Mouse (Mus musculus): ENCODE measurements around the gene Zfp385c. TPM values are rescaled to one million over a fixed set of nuclear protein-coding genes. Genes with fewer than 3 reads are reported as not detected.
"Not testable (repeated sequence)": the region's sequence is repeated elsewhere in the genome, so short reads cannot be mapped to it uniquely, and the experiment has no call there.

The Zfp385c gene
- total RNA-seq, 2 experiments from 2014 or later = not detected

GRCm38 (mm10) chr11:100604321-100605005 lies 87.8 kb downstream of the Zfp385c start:
- no peak for ATAC-seq (replicated peaks; ENCODE audit: poor library complexity)

- ATAC-seq (replicated peaks; ENCODE audit: poor library complexity) = no peak
These were observed 88.4 kb downstream of the Zfp385c start for GRCm38 (mm10) chr11:100603813-100604212.

GRCm38 (mm10) chr11:100603155-100603554 lies 89.1 kb downstream of the Zfp385c start:
- ATAC-seq (replicated peaks; ENCODE audit: poor library complexity) = no peak

- ATAC-seq (replicated peaks; ENCODE audit: poor library complexity) = 0 out of 2 replicates have a peak, but pooled peaks have one; percentile 23
These were observed 90.9 kb downstream of the Zfp385c start for GRCm38 (mm10) chr11:100601372-100601771.

- ATAC-seq (replicated peaks; ENCODE audit: poor library complexity) = no peak
These were observed 94.2 kb downstream of the Zfp385c start for GRCm38 (mm10) chr11:100598074-100598473.

GRCm38 (mm10) chr11:100595533-100595932 lies 96.7 kb downstream of the Zfp385c start:
- no peak for ATAC-seq (replicated peaks; ENCODE audit: poor library complexity)

GRCm38 (mm10) chr11:100594608-100595007 lies 97.6 kb downstream of the Zfp385c start:
- no peak for ATAC-seq (replicated peaks; ENCODE audit: poor library complexity)

- ATAC-seq (replicated peaks; ENCODE audit: poor library complexity) = no peak
These were observed 99.8 kb downstream of the Zfp385c start for GRCm38 (mm10) chr11:100592346-100593046.

- ATAC-seq (replicated peaks; ENCODE audit: poor library complexity) = no peak
These were observed 103.8 kb downstream of the Zfp385c start for GRCm38 (mm10) chr11:100588462-100588861.

- ATAC-seq (replicated peaks; ENCODE audit: poor library complexity) = no peak
These were observed 107.1 kb downstream of the Zfp385c start for GRCm38 (mm10) chr11:100585148-100585547.

GRCm38 (mm10) chr11:100584561-100584961 lies 107.7 kb downstream of the Zfp385c start:
- no peak; the same call in 1 of the 2 replicates for ATAC-seq (replicated peaks; ENCODE audit: poor library complexity)

GRCm38 (mm10) chr11:100582836-100583235 lies 109.4 kb downstream of the Zfp385c start:
- no peak for ATAC-seq (replicated peaks; ENCODE audit: poor library complexity)

GRCm38 (mm10) chr11:100582413-100582812 lies 109.8 kb downstream of the Zfp385c start:
- ATAC-seq (replicated peaks; ENCODE audit: poor library complexity) = not testable (repeated sequence)

- peak; percentile 78 for ATAC-seq (replicated peaks; ENCODE audit: poor library complexity)
These were observed 110.5 kb downstream of the Zfp385c start for GRCm38 (mm10) chr11:100581756-100582155.

GRCm38 (mm10) chr11:100580275-100580674 lies 112.0 kb downstream of the Zfp385c start:
- ATAC-seq (replicated peaks; ENCODE audit: poor library complexity) = no peak

GRCm38 (mm10) chr11:100579116-100579799 lies 113.0 kb downstream of the Zfp385c start:
- ATAC-seq (replicated peaks; ENCODE audit: poor library complexity) = no peak

- ATAC-seq (replicated peaks; ENCODE audit: poor library complexity) = no peak
These were observed 114.2 kb downstream of the Zfp385c start for GRCm38 (mm10) chr11:100577852-100578599.

All from megakaryocyte progenitor cell, adult 5-6 weeks (primary cell).